Mouse (Mus musculus) kidney, postnatal 25 days (tissue): ENCODE results near the gene Haus3.

Experiments
- DNase-seq, 2 experiments: peaks; one replicate each; pipeline ENCODE4 v3.0.0; 2021; ENCODE audit warnings: mixed read lengths in 2 of 2

Haus3 gene

DNA sequence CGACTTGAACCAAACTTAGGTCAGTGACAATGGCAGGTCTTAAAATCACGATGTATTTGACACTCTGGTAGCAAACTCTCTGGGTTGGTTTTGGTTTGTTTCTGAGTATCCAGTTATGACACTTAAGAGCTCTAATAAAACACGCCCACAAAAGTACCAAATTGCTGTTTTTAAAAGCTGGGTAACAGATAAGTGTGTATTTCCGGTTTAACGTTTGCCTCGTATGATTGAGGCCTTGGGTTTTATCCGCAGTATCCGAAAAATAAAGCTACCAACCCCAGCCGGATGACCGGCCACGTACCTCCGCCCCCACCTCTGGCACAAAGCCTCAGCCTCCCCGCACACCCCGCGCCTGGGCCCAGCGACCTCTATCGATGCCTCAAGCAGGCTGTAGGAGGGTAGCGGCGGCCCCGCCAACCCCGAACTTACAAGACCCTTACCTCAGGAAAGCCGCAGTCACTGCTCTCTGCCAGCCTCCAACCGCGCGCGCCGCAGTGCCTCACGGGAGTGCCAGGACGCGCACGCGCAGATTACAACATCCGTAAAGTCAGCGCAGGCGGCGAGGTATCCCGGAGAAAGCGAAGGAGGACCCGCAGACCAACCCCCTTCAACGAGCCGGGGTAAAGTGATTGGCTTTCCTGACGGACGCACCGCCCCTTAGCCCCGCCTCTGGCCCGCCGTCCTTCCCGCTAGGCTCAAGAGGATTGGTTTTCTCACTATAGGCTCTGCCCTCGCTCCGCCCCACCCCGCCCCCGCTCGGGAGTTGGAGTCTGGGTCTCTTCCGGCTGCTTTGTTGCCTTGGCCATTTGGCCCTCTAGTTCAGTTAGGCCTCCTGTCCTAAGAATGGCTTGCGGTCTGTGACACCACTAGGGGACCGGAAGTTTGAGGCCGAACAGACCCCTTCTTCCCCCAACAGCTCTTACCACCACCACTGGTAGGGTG, at the start of gene Haus3, which contains the start of gene Poln:
Gene Haus3 (minus strand): TSS at position 578 of the 942 bp plus-strand sequence.
Gene Poln (minus strand): TSS at position 499 of the 942 bp plus-strand sequence.
- peak; percentile 98 to 99 for DNase-seq

DNA sequence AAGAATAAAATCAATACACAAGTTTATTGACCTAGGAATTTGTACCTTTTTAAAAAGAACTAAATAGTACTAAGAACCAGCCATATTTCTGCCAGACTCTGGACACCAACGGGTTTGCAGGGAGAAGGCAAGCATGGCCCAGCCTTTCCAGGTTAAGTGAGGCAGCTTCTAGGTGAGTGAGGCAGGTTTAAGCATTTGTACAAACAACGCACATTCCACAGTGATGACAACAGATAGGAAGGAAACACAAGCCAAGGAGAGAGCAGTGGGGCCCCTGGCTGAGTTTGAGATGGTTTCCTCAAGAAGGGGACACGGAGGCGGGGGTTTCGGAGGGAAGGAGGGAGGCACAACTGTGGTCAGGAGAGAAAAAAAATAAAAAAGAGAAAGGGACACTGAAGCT, 49.3 kb upstream of the Haus3 start:
- no peak for DNase-seq

DNA sequence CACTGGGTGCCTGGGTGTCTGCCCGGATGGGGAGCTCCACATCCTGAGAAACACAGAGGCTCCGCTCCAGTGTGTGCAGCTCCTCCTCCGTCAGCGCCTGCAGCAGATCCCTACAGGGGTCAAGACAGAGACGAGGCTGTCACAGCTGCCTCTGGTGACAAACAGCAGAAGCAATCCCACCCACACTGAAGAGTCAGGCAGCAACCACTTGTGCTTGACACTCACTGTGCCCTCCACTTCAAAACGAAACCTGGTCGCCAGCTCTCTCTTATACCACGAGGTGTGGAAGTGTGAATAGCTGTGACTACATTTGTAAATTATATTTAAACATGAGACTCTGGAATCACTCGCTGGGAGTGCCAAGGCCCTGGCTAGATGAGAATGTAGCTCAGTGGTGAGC, 48.4 kb upstream of the Haus3 start:
- DNase-seq: no peak

GRCm38 (mm10) chr5:34216025-34216424, 46.7 kb upstream of the Haus3 start:
- DNase-seq: no peak

GRCm38 (mm10) chr5:34213659-34214058, 44.3 kb upstream of the Haus3 start:
- no peak for DNase-seq

GRCm38 (mm10) chr5:34210279-34210678, 41.0 kb upstream of the Haus3 start:
- DNase-seq: peak; percentile 76 to 80

DNA sequence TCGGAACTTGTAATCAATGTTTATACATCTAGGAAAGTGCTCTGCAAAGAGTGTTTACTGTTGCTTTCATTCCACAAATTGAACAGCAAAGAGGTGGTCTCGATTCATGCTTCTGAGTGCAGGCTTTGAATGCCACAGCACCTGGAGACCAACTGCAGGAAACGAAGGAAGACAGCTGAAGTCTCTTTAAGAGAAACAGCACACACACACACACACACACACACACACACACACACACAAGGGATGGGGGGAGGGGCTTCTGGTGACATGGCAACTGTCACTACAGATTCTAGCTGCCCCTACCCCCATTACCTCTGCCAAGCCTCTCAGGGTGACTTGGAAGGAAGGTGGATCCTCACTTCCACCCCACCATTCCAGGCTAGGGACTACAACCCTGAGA, 38.2 kb upstream of the Haus3 start:
- no peak for DNase-seq

GRCm38 (mm10) chr5:34205788-34206187, 36.5 kb upstream of the Haus3 start:
- DNase-seq: no peak

DNA sequence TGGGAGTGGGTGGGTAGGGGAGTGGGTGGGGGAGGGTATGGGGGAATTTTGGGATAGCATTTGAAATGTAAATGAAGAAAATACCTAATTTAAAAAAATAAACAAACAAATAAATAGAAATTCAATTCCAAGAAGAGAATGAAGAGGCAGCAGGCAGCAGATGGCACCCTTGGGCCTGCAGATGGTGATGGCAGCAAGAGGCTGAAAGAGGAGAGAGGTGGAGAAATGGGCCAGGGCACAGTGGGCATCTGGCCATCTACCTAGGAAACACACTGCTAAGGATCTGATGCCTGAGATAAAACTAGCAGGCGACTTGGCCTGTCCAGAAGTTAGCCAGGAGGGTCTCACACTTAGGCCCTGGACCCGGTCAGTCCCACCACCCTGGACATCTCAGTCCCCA, 35.6 kb upstream of the Haus3 start:
- DNase-seq: no peak

GRCm38 (mm10) chr5:34202006-34202405, 32.7 kb upstream of the Haus3 start:
- peak in 1 of 2 experiments; percentile 45 for DNase-seq

DNA sequence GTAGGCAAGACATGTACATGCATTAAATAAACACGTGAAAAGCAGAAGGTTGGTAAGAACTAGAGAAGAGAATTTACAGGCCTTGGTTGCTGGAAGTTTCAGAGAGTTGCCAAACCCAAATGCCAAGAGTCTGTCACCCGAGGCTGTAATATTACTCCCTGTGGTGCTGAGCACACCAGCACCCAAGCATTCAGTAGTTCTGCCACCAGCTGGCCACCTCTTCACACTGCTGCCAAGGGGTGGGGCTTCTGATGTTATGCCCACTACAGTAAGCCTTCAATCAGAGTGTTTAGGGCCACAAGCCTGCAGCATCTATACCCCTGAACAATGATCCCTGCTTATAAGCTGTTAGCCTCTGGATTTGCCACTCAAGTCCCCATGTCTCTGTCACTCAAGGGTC, 32.1 kb upstream of the Haus3 start:
- DNase-seq: peak; percentile 35 to 65

DNA sequence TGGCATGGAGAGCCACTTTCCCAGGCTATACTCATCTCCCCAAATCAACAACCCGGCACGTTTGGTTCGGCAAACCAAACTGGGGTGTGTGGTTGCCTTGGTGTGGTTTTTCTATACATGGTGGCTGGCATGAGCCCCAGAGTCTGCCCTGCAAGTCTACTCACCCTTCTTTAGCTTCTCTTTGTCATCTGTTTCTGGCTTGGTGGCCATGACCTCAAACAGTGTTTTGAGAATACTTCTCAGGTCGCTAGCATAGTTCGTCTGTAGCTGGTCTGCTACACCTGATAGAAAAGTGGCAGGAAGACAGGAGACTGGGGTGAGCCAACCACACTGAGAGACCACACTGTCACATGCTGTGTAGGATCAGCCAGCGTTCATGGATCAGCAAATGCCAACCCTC, 29.3 kb upstream of the Haus3 start:
- peak in 1 of 2 experiments; percentile 20 for DNase-seq

DNA sequence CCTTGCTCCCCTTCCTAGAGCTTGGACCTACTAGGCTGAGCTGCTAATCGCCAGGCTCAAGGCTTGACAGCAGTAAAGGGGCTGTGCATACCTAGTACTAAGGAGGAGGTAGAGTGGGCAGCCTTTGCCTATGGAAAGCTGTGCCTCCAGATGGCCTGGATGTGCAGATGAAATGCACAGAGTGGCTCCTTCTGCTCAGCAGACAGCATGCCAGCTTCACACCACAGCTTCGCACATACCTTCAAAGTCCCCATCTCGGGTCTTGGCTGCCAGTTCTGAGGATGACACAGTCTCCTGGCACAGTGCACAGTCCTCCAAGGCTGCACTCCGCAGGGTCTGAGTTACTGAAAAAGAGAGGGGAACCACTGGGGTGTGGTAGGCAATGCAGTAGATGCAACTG, 27.9 kb upstream of the Haus3 start:
- DNase-seq: no peak

- DNase-seq: no peak
These were observed 27.1 kb upstream of the Haus3 start for GRCm38 (mm10) chr5:34196423-34196822.

DNA sequence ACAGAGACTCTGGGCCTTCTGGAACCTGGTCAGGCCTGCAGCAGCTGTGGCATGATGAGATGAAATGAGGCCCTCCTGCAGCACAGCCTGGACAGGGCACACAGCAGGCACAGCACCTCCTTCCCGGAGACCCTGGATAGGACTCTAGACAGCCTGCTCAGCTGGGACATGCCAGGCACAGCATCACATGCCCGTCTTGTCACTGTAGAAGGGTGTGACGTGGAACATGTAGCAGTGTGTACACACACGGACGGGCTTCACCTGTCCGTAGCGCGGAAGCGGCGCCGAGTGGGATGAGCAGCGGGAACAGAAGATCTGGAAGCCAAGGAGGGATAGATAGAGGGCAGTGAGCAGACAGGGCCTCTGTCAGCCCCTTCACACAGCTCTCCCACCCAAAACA, 26.5 kb upstream of the Haus3 start:
- DNase-seq: no peak

- DNase-seq: no peak
These were observed 25.8 kb upstream of the Haus3 start for GRCm38 (mm10) chr5:34194975-34195662.

DNA sequence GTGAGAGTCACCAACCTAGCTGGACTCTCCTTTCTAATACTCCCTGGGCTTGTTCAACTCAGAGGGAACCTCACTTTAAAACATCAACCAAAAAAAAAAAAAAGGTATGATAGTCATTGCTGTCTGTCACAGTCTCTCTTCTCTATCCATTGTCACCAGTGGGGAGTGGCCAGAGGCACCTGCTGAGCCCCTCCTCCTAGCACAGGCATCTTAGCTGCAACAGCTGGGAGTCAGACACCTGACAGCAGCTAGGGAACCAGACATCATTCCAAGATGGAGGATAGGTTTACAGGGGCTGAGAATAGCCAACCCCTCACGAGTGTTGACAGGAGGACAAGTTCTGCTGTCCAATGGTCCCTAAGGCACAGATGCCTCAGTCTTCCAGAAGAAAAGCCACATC, 25.1 kb upstream of the Haus3 start:
- no peak for DNase-seq

DNA sequence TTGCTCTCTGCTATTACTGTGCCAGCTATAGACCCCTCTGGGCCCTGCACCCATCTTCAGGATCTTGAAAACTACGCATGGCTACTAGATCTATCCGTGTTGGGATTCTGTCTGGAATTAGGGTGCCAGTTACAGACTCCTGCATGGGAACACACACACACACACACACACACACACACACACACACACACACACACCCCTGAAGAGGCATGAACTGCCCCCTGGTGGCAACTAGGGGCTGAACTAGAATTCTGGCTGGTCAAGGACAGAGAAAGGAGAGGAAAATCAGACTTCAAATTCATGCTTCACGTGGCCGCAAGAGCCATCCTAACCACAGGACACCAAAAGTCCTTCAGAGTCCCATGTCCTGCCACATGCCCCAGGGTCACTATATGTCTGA, 22.5 kb upstream of the Haus3 start:
- DNase-seq: peak; percentile 64

DNA sequence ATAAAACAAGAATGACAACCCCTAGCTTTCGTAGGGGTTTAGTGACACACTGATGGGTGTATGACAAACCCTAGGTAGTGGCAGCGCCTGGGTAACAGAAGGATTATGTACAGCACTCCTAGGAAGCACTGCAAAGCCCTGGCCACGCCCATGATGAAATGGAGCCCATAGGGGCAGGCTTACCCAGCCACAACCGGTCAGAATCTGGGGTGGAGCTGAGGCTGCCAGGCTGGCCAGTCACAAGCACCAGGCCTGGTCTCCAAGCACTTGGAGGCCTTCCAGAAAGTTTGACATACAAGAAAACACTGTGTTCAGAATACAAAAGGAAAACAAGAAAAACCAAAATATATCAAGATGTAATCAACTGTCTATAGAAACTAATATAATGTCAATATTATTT, 21.7 kb upstream of the Haus3 start:
- DNase-seq: peak; percentile 72 to 90

DNA sequence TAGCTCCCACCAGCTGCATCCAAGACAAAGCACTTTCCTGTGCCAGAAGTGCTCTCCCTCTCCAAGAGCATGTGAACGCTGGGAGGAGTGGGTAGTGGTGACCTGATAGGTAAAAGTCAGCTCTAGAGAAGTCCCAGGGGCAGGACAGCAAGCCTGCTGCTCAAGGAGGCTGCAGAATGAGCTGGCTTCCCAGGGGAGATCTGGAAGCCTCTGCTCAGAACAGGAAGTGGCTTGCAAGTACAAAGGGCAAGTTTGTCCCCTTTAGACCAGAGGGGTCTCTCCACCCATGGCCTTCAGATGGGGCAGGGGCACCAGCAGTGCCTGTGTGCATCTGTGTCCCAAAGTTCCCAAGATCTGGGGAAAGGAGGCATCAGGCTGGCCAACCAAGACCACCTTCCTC, 20.2 kb upstream of the Haus3 start:
- DNase-seq: no peak

DNA sequence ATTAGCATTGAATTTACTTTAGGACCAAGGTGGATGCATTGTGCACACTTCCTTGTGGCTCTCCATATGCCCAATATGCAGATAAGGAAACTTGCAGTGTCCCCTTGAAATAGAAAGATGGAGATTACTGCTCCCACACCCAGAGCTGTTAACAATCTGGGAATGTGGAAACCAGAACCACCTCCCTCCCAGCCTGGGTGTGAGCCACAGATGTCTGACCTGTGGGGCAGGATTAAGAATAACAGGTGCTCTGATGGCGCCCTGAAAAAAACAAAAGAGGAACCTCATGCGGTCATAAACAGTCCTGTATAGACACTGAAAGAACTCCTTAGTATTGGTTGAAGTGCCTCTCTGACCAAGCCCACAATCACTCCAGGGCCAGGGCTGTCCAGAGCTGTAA, 19.5 kb upstream of the Haus3 start:
- no peak for DNase-seq

DNA sequence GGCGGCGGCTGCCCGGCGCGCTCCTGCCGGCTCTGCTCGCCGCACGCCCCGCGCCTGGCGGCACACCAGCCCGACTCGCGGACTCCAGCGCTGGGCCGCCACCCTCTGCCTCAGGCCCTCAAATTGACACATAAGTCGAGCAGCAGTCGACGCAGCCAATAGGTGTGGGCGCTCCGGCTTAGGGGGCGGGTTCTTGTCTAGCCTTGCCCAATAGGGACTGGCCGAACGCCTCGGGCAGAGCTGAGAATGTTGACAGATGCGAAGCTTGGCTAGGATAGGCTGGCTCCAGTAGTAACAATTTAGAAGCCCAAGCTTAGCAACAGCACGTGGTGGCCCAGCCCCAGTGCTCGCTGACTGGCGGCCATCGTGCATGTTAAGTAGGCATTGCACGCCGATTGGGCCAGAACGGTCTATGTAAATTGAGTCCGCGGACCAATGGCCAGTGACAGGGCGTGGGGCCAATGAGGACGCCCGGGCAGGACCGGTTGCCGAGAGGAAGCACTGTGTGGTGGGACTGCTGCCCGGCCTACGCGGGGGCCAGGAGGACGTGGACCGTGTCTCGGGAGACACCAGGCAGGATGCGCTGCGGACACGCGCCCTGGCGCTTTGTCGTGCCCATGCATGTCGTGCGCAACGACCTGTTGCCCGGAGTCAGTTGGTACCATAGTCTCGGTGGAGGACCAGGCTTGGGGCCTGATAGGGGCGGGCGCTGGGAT, 18.4 kb upstream of the Haus3 start, which contains the start of gene Mxd4:
Gene Mxd4 (minus strand): TSS at position 120 of the 716 bp plus-strand sequence.
- DNase-seq: peak; percentile 99 to 100

- DNase-seq: peak; percentile 70 to 90
These were observed 17.6 kb upstream of the Haus3 start for GRCm38 (mm10) chr5:34186961-34187391.
